Mouse (Mus musculus) left cerebral cortex, adult 9 months (tissue): ENCODE data around the gene Smim5.

Source experiments
- DNase-seq, 2 experiments: peaks; one replicate each; pipeline ENCODE4 v3.0.0; 2022; ENCODE audit warnings: low spot score in 2 of 2

Smim5 gene

DNA sequence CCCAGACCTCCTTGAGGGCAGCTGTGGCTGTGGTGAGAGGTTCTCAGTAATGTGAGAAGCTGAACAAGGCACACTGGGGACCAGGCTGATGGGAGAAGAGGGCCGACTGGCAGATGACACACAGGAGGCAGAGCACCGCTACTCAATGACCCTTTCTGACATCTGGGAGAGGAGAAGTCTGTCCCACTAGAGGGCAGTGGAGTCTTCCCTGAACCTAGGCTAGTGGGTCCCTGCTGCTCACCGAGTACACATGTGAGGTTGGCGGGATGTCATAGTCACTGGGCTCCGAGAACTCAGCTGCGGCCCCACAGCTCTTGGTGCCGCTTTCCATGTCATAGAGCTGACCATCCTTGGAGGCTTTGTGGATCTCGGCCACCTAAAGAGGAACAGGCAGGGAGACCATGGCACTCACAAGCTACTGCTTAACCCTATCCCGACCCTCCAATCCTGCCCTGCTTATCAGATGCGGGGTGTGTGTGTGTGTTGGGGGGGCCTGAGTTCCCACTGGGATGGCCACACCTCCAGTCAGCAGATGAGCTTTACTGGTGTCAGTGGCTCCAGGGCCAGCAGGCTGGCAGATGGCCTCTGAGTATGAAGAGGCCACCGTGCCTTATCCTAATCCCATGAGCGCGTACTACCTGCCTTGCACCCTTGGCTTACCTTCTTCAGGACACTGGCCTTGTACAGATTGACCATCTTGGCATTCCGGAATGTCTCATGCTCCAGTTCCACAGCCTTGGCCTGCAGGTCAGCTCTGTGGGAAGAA, 4.8 kb upstream of the Smim5 start:
- DNase-seq, result peak in 1 of 2 experiments; percentile 8

DNA sequence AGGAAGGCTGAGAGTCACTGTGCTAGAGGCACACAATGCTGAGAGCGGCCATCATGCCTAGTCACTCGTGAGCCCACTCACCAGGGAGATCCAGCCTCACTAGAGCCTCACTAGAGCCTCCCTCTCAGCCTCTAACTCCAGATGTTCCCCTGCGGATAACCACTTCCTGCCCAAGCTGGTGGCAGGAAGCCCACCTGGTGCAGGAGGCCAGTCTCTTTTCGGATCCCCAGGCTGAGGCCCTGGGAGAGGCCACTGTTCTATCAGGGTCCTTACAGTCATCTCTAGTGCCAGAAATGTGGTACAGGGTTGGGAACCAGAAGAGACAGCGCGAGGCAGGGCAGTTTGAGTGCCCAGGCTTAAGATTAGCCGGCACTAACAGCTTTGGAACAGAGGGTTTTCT, 1.3 kb upstream of the Smim5 start:
- no peak for DNase-seq

DNA sequence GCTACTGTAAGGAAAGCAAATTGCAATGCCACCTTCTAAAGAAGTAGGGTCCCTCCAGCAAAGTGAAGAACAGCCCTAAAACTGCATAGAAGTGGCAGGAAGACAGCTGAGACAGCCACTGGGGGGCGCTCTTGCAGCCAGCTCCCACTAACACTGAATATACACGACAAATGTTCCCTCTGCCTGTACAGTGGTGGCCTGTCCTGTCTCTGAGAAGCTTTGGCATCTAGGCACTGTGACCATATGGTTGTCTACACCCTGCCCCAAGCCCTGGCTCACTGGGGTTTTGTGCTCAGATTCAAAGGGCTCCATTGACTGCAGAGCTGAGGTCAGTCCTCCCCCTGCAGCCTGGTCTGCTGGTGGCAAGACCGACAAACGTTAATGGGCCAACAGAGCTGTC, 880 bp upstream of the Smim5 start:
- DNase-seq, result peak; percentile 58 to 75

DNA sequence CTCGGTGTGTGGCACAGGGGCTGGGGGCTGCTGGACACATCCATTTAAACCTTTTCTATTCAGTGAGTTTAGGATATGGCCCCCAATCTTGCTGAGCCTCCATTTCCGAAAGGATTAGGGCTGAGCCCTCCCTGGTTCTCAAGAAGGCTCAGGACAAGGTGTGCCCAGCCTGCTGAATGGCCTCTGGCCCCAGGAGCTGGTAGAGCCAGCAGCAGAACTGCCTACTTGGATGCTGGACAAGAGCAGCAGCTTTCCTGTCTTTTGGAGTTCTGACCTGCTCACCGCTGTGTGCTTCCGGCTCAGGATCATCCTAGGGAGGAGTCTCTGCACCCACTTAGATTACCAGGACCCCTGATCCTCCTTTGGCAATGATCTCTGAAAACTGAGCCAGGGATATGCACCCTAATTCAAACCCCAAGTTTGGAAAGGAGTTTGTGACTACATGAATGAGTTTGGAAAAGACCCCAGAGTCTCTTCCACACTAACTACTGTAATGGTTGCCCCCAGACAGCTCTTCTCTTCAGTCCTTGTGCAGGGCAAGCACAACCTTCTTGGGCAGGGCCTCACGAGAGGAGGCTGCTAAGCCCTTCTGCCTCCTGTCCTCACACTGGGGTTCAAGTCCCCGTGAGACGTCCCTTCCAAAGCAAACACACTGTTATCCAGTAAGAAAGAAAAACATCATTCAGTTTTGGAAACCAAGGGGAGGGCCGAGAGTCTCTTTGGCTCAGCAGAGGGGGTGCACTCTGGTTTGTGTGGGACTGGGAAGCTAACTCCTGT, 983 bp downstream of the Smim5 start:
- no peak for DNase-seq

- DNase-seq, result no peak
These were observed 1.8 kb downstream of the Smim5 start for GRCm38 (mm10) chr11:115901338-115902161.

DNA sequence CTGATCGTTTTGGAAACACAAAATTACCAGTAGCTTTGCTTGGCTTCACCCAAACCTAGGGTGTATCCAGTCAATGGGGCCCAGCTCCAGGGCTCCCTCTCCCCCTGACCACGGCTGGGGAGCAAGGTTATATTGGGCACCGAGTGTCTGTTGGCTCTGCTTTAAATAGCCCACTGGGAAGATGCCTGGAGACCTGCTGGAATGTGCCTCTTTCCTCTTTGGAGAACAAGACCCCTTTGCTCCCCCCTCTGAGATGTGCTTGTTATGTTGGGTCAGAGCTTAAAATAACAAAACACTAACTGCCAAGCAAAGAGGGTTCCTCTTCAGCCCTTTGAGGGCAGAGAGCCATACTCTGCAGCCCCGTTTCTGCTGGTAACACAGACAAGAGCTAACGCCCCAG, 2.4 kb downstream of the Smim5 start:
- no peak for DNase-seq

GRCm38 (mm10) chr11:115902831-115903230, 3.1 kb downstream of the Smim5 start:
- no peak for DNase-seq

GRCm38 (mm10) chr11:115903384-115904230, 3.8 kb downstream of the Smim5 start:
- no peak for DNase-seq

- no peak for DNase-seq
These were observed 4.6 kb downstream of the Smim5 start for GRCm38 (mm10) chr11:115904231-115904955.

DNA sequence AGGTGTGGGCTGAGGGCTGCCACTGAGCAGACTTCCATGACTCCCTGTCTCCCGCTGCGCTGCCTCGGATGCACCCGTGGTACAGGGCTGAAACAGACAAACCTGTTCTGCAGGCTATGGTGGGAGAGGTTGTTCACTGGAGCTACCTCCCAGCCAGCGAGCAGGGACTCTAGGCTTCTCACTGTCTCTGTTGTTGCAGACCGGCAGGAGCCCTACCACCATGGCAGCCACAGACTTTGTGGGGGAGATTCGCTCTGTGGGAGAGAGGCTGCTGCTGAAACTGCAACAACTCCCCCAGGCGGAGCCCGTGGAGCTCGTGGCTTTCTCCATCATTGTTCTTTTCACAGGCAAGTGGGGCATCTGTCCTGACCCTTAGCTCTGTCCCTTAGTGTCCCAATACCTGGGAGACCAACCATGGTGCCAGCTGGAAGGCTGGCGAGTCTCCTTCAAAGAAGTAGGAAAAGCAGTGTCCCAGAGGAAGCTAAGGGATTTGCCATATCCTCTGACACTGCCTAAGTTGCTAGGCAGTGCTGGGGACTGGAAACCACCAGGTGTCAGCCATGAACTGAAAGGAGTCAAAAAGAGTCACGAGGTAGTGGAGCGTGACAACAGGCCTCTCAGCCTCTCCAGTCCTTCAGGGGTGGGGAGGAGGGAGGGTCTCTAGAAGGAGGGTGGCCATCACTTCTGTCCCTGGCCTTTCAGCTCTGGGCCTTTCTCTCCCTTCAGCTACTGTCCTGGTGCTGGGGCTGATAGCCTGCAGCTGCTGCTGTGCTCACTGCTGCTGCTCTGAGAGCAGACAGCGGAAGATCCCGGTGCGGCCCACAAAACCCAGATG, 5.4 kb downstream of the Smim5 start:
- DNase-seq, result peak in 1 of 2 experiments; percentile 23

DNA sequence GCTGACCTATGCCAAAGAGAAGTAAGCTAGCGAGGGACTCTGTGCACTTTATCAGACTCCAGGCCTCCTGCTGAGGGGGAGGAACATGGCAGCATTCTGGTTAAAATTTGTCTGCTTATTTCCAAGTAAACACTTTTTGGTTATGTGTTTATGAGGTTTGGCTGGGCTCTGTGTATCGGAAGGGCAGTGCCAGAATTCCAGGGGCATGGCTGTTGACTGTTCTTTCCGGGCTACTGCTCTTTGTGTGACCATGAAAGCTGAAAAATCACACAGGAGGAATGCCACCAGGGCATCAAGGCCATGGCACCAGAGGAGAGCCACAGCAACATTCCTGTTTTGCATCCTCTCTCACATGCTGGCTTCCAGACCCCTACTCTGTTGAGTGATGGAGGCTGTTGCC, 6.3 kb downstream of the Smim5 start:
- no peak for DNase-seq

- no peak for DNase-seq
These were observed 6.8 kb downstream of the Smim5 start for GRCm38 (mm10) chr11:115906521-115906920.

DNA sequence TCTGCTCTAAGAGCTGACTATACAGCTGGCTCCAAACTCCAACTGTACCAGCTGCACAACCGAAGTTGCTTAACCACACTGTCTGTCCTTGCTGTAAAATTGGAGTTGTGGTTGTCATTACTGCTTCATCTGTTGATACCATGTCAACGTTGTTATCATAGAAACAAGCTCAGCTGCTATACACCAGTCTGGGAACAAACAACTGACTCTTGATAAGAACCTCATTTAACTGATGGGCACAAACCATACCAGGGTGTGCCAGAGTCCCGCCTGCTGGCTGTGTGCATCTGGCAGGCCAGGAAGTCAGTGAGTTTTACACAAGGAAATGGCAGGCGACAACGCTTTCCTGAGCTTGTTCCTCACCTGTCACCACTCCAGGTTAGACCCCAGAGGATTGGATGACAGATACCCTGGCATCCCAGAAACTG, 11.4 kb downstream of the Smim5 start:
- DNase-seq, result no peak

DNA sequence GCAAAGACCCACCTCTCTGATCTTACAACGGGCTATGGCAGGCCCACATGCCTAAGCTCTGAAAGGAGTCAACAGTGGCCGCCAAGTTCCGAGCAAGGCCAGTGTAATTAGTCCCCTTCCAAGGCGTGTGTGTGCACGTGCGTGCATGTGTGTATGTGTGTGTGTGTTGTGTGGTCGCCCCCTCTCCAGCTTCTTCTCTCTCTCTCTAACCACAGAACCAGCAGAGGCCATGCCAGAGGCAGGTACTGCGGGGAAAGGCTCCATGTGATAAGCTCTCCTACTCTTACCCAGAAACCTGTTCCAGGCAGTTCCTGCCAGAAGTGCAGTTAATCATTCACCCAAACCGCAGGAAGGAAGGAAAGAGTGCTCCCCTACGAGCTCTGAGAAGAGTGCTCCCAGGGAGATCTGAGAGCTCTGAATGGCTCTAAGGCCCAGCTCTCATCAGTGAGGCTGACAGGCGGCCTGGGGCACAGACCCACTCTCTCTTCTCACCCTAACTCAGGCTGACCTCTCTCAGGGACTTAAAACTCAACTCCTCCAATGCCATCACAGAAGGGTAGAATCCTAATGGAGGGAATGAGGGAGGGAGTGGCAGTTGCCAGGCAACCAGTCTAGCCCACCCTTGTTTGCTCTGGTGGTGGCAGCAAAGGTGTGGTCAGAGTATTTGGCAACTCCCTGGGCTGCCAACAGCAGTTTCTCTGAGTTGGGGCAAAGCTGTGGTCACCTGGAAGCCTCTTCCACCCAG, 12.0 kb downstream of the Smim5 start, which contains the start of gene Smim6:
TSS of gene Smim6 (plus strand) at position 386 of the 745 bp plus-strand sequence.
- no peak for DNase-seq

DNA sequence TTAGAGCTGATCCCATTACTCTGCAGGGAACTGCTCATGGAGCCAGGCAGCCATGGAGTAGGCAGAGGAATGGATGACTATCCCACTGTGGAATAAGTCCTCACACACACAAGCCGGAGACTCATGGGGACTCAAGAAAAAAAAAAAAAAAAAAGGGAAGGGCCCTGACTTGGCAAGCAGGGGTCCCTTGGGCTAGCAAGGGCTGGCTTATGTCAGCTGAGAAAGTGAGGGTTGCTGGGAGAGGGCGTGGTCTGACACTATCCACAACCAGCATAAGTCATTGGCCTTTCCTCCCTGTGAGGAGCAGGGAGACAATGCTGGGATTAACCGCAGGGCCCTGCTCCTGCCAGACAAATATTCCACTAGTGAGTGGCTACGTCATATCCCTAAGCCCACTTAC, 16.8 kb downstream of the Smim5 start:
- DNase-seq, result no peak

DNA sequence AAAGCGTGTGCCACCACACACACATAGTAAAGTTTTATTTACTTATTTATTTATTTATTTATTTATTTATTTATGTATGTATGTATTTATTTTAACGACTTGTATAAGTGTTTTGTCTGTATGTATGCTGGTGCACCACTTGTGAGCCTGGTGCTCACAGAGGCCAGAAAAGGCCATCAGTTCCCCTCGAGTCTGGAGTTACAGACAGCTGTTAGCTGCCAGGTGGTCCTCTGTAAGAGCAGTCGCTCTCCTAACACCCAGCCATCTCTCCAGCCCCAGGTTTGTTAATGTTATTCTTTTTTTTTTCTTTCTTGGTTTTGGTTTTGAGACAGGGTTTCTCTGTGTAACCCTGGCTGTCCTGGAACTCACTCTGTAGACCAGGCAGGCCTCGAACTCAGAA, 18.9 kb downstream of the Smim5 start:
- no peak for DNase-seq

- DNase-seq, result no peak
These were observed 19.3 kb downstream of the Smim5 start for GRCm38 (mm10) chr11:115919073-115919472.

DNA sequence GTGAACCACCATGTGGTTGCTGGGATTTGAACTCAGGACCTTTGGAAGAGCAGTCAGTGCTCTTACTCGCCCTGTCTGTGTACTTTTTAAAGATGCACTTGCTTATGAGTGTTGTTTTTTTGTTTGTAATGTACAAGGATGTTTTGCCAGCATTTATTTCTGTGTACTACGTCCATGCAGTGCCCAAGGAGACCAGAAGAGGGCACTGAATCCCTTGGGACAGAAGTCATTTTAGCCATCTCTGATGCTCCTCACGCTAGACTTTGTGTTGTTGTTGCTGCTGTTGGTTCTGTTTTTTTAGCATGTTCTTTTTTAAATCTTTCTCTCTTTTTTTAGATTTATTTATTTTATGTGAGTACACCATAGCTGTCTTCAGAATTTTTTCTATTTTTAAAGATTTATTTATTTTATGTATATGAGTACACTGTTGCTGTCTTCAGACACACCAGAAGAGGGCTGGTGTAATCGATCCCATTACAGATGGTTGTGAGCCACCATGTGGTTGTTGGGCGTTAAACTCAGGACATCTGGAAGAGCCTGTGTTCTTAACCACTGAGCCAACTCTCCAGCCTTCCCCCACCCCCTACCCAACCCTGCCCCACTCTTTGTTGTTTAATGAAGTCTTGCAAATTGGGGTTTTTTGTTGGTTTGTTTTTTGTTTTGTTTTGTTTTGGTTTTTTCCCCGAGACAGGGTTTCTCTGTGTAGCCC, 20.5 kb downstream of the Smim5 start:
- peak in 1 of 2 experiments; percentile 36 for DNase-seq
